Mouse (Mus musculus) olfactory bulb, adult 2 months (tissue): ENCODE measurements around the gene H2-Eb1.

Experiments used
- CTCF ChIP-seq: fragments of 200-500 bp; IDR thresholded peaks from 2 replicates; pipeline ENCODE4 v1.5.1; 2012; ENCODE audit warnings: low read depth, mild to moderate bottlenecking, low read length, moderate library complexity; ENCODE audit not compliant: insufficient read depth
- POLR2A ChIP-seq: fragments of 200-500 bp; IDR thresholded peaks from 2 replicates; pipeline ENCODE4 v1.6.1; 2012; ENCODE audit warnings: mild to moderate bottlenecking, low read depth, low read length, moderate library complexity; ENCODE audit not compliant: insufficient read depth

- no peak for TF ChIP-seq CTCF
- TF ChIP-seq POLR2A: no peak
Observed at GRCm38 (mm10) chr17:34263068-34263467, 42.6 kb upstream of the H2-Eb1 start.
